Mouse (Mus musculus) embryonic facial prominence, embryonic 12.5 days (tissue): ENCODE results near the gene Stk10. TPM values are rescaled to one million over a fixed set of nuclear protein-coding genes. Genes with fewer than 3 reads are reported as not detected.

Source experiments
- ATAC-seq: fragments of 200-750 bp; cut with Nextera tagmentation; 2 replicates; pipeline ENCODE4 v1.8.0; 2017; ENCODE audit not compliant: insufficient number of reproducible peaks, insufficient read depth, low FRiP score, low TSS enrichment
- H3K27ac ChIP-seq: fragments of 300-500 bp; sonication (generic); 2 replicates; pipeline ENCODE4 v1.5.1; 2016; ENCODE audit warnings: mild to moderate bottlenecking
- H3K27me3 ChIP-seq: fragments of 300-500 bp; sonication (generic); 2 replicates; pipeline ENCODE4 v1.6.1; 2016; ENCODE audit warnings: mild to moderate bottlenecking, moderate library complexity
- H3K36me3 ChIP-seq: fragments of 300-500 bp; sonication (generic); 2 replicates; pipeline ENCODE4 v1.6.1; 2016; ENCODE audit warnings: mild to moderate bottlenecking
- H3K4me1 ChIP-seq: fragments of 300-500 bp; sonication (generic); 2 replicates; pipeline ENCODE4 v1.6.1; 2016
- H3K4me2 ChIP-seq: fragments of 300-500 bp; sonication (generic); replicated peaks from 2 replicates; pipeline ENCODE4 v1.6.1; 2016; ENCODE audit warnings: mild to moderate bottlenecking, moderate library complexity
- H3K4me3 ChIP-seq: fragments of 300-500 bp; sonication (generic); 2 replicates; pipeline ENCODE4 v1.5.1; 2016; ENCODE audit warnings: mild to moderate bottlenecking
- H3K9ac ChIP-seq: fragments of 300-500 bp; sonication (generic); 2 replicates; pipeline ENCODE4 v1.6.1; 2016; ENCODE audit warnings: mild to moderate bottlenecking, moderate library complexity
- H3K9me3 ChIP-seq: fragments of 300-500 bp; sonication (generic); 2 replicates; pipeline ENCODE4 v1.6.1; 2016; ENCODE audit warnings: mild to moderate bottlenecking, moderate library complexity
- WGBS: fragments of 180-500 bp; shearing (Covaris S2); methylation state at CpG from one replicate; pipeline ENCODE4 v1.1.7; 2016; 5-methylcytosine and 5-hydroxymethylcytosine counted together
- polyA plus RNA-seq: library from polyadenylated mRNA; unstranded; fragments of >200 nt; fragmentation: Nextera tagmentation; extraction: Ambion mirVana; gene quantifications from 2 replicates; pipeline ENCODE4 v1.2.1, GENCODE M21; 2016

Gene Stk10
- polyA plus RNA-seq, 1 experiment from 2014 or later: 3.2 TPM

DNA sequence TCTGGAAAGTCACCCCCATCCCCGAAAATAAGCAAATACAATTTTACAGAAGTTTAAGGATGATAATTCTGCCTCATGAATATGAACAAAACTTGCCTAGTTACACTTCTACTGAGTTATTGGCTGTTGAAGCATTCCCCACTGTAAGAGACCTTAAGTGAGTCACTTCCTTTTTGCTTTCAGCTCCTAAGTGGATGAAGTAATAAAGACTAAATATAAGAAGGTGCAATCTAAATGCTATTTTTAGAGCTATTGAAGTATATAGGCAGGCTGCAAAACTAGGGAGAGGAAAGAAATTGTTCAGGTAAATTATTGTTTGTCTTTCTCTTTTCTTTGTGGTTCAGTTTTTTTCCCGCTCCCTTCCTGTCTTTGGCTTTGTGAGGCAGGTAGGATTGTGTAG lies 114.2 kb downstream of the Stk10 start:
- no peak overlapping the region for H3K4me2 ChIP-seq
- peaks cover 6% of the 10 kb centered on the region; the same call in 1 of the 2 replicates for H3K4me1 ChIP-seq
- H3K9me3 ChIP-seq: no peaks in the 10 kb centered on the region
- H3K4me3 ChIP-seq: no peak overlapping the region
- 0 out of 2 replicates have a peak, but pooled peaks cover 3% of the 10 kb centered on the region for H3K36me3 ChIP-seq
- H3K27ac ChIP-seq: no peak overlapping the region
- H3K9ac ChIP-seq: no peak overlapping the region
- no peak for ATAC-seq
- H3K27me3 ChIP-seq: no peaks in the 10 kb centered on the region
- 85% methylated on average over 2 of the region's 2 CpGs for WGBS

DNA sequence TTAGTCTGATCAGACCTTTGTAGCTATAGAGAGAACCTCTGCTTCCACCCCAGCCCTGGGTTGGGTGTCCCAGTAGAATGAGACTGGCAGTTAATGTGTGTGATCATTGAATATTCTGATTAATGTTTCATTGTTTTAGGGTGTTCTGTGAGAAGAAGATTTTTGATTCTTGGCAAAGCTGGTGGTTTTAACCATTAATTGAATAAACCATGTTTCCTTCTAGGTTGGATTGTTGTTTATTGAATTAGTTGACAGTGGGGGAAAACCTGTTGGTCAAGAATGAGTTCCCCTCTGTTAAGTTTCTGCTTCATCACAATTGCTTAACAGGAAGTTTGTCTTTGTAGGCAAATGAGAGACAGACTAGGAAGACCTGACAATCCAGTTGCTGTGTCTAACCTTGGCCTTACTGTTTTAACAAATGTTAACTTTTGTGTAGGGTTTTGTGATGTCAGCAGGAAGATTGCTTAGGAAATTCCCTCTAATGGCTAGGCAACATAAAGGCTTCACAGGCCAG lies 117.2 kb downstream of the Stk10 start:
- Histone ChIP-seq H3K27me3 (no peaks in the 10 kb centered on the region), H3K9ac (no peak overlapping the region), H3K4me1 (no peaks in the 10 kb centered on the region), H3K27ac (no peak overlapping the region), H3K4me3 (no peak overlapping the region), H3K4me2 (no peak overlapping the region), H3K9me3 (no peaks in the 10 kb centered on the region), H3K36me3 (0 out of 2 replicates have a peak, but pooled peaks cover 3% of the 10 kb centered on the region)
- ATAC-seq: no peak

DNA sequence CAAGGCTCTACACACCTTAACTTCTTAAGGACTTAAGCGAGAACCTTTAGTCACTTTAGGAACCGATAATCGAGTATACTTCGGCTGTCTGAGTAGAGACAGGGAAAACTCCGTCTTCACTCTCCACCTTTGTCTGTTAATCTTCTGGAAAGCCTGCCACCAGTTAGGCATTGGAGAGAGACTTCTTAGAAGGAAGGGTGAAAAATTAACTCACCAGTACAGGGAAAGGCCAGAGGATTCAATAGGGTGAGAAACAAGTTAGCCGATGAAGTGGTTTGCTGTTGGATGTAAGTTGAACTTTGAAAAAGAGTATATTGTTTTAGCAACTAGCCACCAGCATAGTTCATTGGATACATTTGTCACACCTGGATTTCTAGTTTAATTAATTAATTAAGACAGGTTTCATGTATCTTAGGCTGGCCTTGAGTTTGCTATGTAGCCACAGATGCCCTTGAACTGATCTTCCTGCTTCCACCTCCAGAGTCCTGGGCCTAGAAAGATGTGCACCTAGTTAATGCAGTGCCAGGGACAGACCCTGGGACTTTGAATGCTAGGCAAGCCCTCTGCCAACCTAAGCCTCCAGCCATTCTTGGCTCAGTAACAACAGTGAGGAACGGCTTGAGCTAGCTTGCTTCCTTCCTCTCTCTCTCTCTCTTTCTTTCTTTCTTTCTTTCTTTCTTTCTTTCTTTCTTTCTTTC lies 117.9 kb downstream of the Stk10 start:
- 89% methylated on average over 7 of the region's 7 CpGs for WGBS
- H3K4me3 ChIP-seq: no peak overlapping the region

DNA sequence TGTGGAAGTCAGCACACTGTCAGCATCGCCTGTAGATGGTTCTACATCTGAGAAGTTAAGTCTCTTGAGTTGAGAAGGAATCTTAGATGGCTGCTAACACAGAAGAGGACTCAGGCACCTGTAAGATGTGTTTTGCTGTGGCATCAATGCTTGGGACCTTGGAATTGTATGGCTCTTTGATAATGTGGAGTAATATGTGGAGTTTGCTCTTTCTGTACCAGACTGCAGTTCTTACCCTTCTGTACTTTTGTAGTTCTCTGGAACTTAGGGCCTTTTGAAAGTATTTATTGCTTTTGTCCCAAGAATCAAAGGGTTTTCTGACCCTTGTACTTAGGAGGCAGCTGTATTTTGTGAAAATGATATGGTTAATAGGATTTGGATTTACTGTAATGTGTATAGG lies 118.6 kb downstream of the Stk10 start:
- Histone ChIP-seq H3K4me1 (no peaks in the 10 kb centered on the region), H3K27ac (no peak overlapping the region), H3K9me3 (no peaks in the 10 kb centered on the region), H3K4me3 (no peak overlapping the region), H3K36me3 (0 out of 2 replicates have a peak, but pooled peaks cover 3% of the 10 kb centered on the region), H3K4me2 (no peak overlapping the region), H3K27me3 (no peaks in the 10 kb centered on the region), H3K9ac (no peak overlapping the region)
- ATAC-seq: no peak
- WGBS: 88% methylated on average over 1 of the region's 1 CpGs

More for the DNA sequence above, 117.9 kb downstream of the Stk10 start:
- Histone ChIP-seq H3K36me3 (0 out of 2 replicates have a peak, but pooled peaks cover 3% of the 10 kb centered on the region), H3K27me3 (no peaks in the 10 kb centered on the region), H3K9ac (no peak overlapping the region), H3K4me1 (no peaks in the 10 kb centered on the region), H3K27ac (no peak overlapping the region), H3K4me2 (no peak overlapping the region), H3K9me3 (no peaks in the 10 kb centered on the region)
- ATAC-seq: no peak

DNA sequence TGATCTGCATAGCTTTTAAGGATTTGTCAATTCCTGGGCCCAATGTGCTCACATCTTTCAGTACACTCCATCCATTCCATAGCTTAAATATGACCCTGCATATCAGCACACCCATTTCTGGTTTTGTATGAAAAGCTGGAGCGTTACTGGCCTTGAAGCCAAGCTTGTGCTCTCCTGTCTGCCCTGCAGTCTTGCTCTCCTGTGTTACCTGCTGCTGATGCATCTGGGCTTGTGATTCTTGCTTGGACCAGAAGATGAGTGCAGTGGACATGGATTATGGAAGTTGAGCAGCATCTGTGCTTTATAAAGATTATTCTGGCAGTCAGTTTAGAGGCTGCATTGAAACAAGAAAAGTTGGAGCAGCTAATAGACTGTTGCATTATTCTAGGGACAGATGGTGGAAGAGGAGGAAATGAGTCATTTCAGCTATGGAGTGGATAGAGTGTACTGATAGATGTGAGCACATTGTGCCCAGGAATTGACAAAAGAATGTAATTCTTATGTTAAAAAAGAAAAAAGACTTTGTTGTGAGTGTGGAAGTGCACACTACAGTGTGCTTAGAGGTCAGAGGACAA lies 129.1 kb downstream of the Stk10 start:
- no peak for ATAC-seq
- no peaks in the 10 kb centered on the region for H3K36me3 ChIP-seq
- no peak overlapping the region for H3K27ac ChIP-seq
- 91% methylated on average over 1 of the region's 1 CpGs for WGBS
- H3K4me3 ChIP-seq: no peak overlapping the region
- H3K4me1 ChIP-seq: peaks cover 3% of the 10 kb centered on the region; the same call in 1 of the 2 replicates
- no peak overlapping the region for H3K9ac ChIP-seq
- no peak overlapping the region for H3K4me2 ChIP-seq
- no peaks in the 10 kb centered on the region for H3K27me3 ChIP-seq
- no peaks in the 10 kb centered on the region for H3K9me3 ChIP-seq

DNA sequence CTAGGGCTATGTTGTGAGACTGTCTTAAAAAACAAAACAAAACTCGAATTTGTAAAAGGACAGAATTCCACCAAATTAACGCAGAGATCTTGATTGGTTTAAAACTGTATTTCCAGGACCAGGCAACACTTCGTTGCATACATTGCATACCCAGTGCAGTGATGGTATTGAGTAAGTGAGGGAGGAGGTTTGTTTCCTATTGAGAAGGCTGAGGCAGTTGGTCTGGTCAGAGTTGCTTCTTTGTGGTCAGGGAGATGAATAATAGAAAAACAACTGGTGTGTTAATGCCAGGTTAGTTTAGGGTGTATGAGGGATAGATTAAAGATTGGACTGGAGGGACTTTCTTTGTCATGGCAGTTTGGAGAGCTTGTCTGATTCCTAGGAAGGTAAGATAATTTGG lies 132.5 kb downstream of the Stk10 start:
- Histone ChIP-seq H3K27ac (no peak overlapping the region), H3K9me3 (no peaks in the 10 kb centered on the region), H3K9ac (no peak overlapping the region), H3K36me3 (0 out of 2 replicates have a peak, but pooled peaks cover 4% of the 10 kb centered on the region), H3K27me3 (no peaks in the 10 kb centered on the region), H3K4me2 (no peak overlapping the region), H3K4me3 (no peak overlapping the region), H3K4me1 (peaks cover 10% of the 10 kb centered on the region)
- ATAC-seq: no peak
- WGBS: 89% methylated on average over 3 of the region's 3 CpGs

DNA sequence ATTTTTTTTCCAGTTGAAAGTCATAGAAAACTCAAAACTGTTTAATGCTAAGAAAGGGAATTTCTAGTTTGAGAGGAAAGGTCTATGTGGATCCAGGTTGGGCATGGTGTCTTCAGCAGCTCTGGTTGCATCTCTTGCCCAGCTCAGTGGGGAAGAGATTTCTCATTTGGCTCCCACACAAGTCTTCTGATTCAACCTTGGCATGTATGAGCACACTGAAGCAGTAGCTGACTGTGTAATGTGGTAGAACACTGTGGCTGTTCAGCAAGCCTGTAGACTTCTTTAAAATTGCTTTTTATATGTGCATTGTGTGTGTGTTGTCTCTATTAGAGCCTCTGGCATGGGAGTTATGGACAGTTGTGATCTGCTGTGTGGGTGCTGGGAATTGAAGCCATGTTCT lies 133.9 kb downstream of the Stk10 start:
- no peaks in the 10 kb centered on the region for H3K9me3 ChIP-seq
- H3K4me3 ChIP-seq: no peak overlapping the region
- no peak overlapping the region for H3K9ac ChIP-seq
- H3K4me1 ChIP-seq: peaks cover 10% of the 10 kb centered on the region
- H3K27ac ChIP-seq: no peak overlapping the region
- H3K27me3 ChIP-seq: no peaks in the 10 kb centered on the region
- ATAC-seq: no peak
- 0 out of 2 replicates have a peak, but pooled peaks cover 4% of the 10 kb centered on the region for H3K36me3 ChIP-seq
- H3K4me2 ChIP-seq: no peak overlapping the region

DNA sequence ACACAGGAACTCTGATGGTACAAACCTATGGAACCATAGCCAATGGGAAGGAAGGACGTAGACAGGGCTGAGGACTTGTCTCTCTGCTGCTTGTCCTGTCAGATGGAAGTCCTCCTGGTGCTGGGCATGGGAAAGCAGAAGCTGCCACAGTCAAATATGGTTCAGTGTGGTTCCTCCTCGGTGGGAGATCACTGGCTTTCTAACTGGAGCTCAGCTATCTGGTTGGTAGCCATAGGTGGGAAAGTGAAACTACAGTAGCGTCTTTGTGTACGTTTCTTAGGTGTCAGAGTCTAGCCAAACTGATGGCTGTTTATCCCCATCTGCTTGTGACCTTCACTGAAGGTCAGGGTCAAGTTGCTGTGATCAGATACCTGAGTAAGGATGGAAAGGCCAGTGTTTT lies 138.4 kb downstream of the Stk10 start:
- WGBS: 89% methylated on average over 4 of the region's 4 CpGs
- no peak overlapping the region for H3K4me2 ChIP-seq
- H3K4me3 ChIP-seq: no peak overlapping the region
- H3K36me3 ChIP-seq: 0 out of 2 replicates have a peak, but pooled peaks cover 4% of the 10 kb centered on the region
- no peak overlapping the region for H3K9ac ChIP-seq
- ATAC-seq: no peak
- no peaks in the 10 kb centered on the region for H3K9me3 ChIP-seq
- H3K4me1 ChIP-seq: peaks cover 10% of the 10 kb centered on the region
- H3K27me3 ChIP-seq: no peaks in the 10 kb centered on the region
- no peak overlapping the region for H3K27ac ChIP-seq

Other genes starting within 250 kb of the Stk10 start
- gene Hba-a1, start 249.8 kb upstream of the Stk10 start, polyA plus RNA-seq: 3,181 and 3,391 TPM in 2 replicates
- 2.5 and 4.6 TPM in 2 replicates for gene Hbq1b, start 246.3 kb upstream of the Stk10 start, polyA plus RNA-seq
- 6,828 and 7,450 TPM in 2 replicates for gene Hba-a2, start 236.8 kb upstream of the Stk10 start, polyA plus RNA-seq
- 0.53 TPM in 1 of 2 replicates, not detected in the other for gene Hbq1a, start 233.2 kb upstream of the Stk10 start, polyA plus RNA-seq
- 28.8 and 30.6 TPM in 2 replicates for gene Sh3pxd2b, start 185.5 kb upstream of the Stk10 start, polyA plus RNA-seq
- 93.7 and 96.7 TPM in 2 replicates for gene Ubtd2, start 77.9 kb upstream of the Stk10 start, polyA plus RNA-seq
- 0.32 and 0.36 TPM in 2 replicates for gene Efcab9, start 1.2 kb upstream of the Stk10 start, polyA plus RNA-seq
- 90.2 and 90.4 TPM in 2 replicates for gene Fbxw11, start 109.4 kb downstream of the Stk10 start, polyA plus RNA-seq